Mouse (Mus musculus): Measurements from ENCODE around the gene Hs1bp3. TPM values are rescaled to one million over a fixed set of nuclear protein-coding genes. Genes with fewer than 3 reads are reported as not detected.

The Hs1bp3 gene
- polyA plus RNA-seq, 1 experiment from 2014 or later, result 11.5 TPM

DNA sequence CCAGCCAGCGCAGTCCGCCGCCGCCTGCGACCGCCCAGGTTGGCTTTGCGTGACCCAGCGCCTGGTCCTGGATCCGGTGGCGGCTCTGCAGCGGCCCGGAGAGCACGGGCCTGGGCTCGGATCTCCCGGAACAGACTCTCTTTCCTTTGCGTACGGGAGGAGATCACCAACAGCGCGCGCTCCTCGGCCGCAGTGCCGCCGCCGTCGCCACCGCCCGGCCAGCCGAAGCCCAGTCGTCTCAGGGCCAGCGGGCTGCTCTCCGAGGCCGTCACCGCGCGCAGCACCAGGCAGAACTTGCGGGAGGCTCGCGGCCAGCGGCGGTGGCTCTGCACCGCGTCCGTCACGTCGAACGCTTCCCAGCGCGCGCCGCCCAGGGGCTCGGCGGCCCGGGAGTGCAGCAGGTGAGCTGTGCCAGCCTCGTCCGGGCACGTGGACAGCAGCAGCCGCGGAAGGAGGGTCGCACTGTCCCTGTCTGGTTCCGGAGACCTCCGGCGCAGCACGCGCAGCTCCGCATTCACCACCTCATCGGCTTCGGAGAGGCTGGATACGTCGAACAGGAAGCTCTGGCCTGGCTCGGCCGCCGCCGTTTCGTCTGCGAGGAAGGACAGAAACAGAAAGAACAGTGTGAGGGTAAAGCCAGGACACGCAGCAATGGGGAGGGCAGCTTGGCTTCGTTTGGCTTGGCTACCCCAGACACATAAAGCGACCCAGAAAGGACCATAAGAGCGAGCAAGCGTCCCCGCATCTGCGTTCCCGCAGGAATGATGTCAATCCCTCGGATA lies 14.7 kb upstream of the Hs1bp3 start:
- no peak for ATAC-seq (ENCODE audit: insufficient read depth)
- H3K4me1 ChIP-seq (ENCODE audit: insufficient read depth), result no peaks in the 10 kb centered on the region; the same call in 1 of the 2 replicates
- H3K27me3 ChIP-seq (ENCODE audit: insufficient read depth, low read length), result peaks cover 79% of the 10 kb centered on the region
- WGBS, result 2% methylated on average over 84 of the region's 85 CpGs
- peak overlapping the region; percentile 41 for H3K4me3 ChIP-seq (ENCODE audit: low read depth, low read length)
- peak overlapping the region; percentile 64 for H3K4me2 ChIP-seq
- H3K27ac ChIP-seq (ENCODE audit: low read depth), result no peak overlapping the region
- no peaks in the 10 kb centered on the region for H3K36me3 ChIP-seq (ENCODE audit: insufficient read depth)
- H3K9ac ChIP-seq, result peak overlapping the region; percentile 34; the same call in 1 of the 2 replicates
- DNase-seq, result peak; percentile 31
- no peaks in the 10 kb centered on the region for H3K9me3 ChIP-seq (ENCODE audit: low read depth, low read length)
- no peak for TF ChIP-seq CTCF (IDR thresholded peaks at IDR 0.05; ENCODE audit: low read depth)

- no peak for TF ChIP-seq CTCF (IDR thresholded peaks at IDR 0.05; ENCODE audit: low read depth)
- Histone ChIP-seq H3K9me3 (ENCODE audit: low read depth, low read length) (no peaks in the 10 kb centered on the region), H3K4me2 (no peak overlapping the region), H3K27ac (ENCODE audit: low read depth) (no peak overlapping the region), H3K36me3 (ENCODE audit: insufficient read depth) (no peaks in the 10 kb centered on the region), H3K4me1 (ENCODE audit: insufficient read depth) (no peaks in the 10 kb centered on the region; the same call in 1 of the 2 replicates), H3K4me3 (ENCODE audit: low read depth, low read length) (peak overlapping the region; percentile 41; the same call in 1 of the 2 replicates), H3K27me3 (ENCODE audit: insufficient read depth, low read length) (peaks cover 86% of the 10 kb centered on the region), H3K9ac (no peak overlapping the region)
- WGBS, result 9% methylated on average over 34 of the region's 34 CpGs
- DNase-seq (peak; percentile 11), ATAC-seq (ENCODE audit: insufficient read depth) (no peak)
Measured at GRCm38 (mm10) chr12:8299143-8300110, 13.8 kb upstream of the Hs1bp3 start.

GRCm38 (mm10) chr12:8300111-8300480 lies 13.1 kb upstream of the Hs1bp3 start:
- no peaks in the 10 kb centered on the region for H3K36me3 ChIP-seq (ENCODE audit: insufficient read depth)
- no peak overlapping the region for H3K9ac ChIP-seq
- H3K4me1 ChIP-seq (ENCODE audit: insufficient read depth), result no peaks in the 10 kb centered on the region; the same call in 1 of the 2 replicates
- 42% methylated on average over 10 of the region's 10 CpGs for WGBS
- H3K27ac ChIP-seq (ENCODE audit: low read depth), result no peak overlapping the region
- no peak overlapping the region for H3K4me3 ChIP-seq (ENCODE audit: low read depth, low read length)
- H3K9me3 ChIP-seq (ENCODE audit: low read depth, low read length), result no peaks in the 10 kb centered on the region
- H3K4me2 ChIP-seq, result no peak overlapping the region
- peaks cover 91% of the 10 kb centered on the region for H3K27me3 ChIP-seq (ENCODE audit: insufficient read depth, low read length)
- peak; percentile 10 for DNase-seq
- no peak for TF ChIP-seq CTCF (IDR thresholded peaks at IDR 0.05; ENCODE audit: low read depth)
- ATAC-seq (ENCODE audit: insufficient read depth), result no peak

DNA sequence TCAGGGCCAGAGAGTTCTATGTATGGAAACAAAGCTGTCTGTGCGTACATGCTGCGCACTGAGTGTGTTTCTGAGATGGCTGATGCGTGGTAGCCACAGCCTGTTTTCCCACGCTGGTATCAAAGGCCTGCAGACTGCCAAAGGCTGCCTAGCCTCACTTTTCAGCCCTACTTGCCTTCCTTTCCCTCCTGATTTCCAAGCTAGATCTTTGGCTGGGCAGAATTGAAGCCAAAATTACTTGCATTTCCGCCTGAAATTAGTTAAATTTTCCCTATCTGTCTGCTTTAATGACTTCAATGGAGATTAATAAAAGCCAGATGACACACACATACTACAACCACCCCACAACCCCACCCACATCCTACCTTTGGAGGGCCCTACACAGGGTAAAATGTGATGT lies 12.7 kb upstream of the Hs1bp3 start:
- no peak overlapping the region for H3K4me3 ChIP-seq (ENCODE audit: low read depth, low read length)

GRCm38 (mm10) chr12:8301011-8301814 lies 12.0 kb upstream of the Hs1bp3 start:
- 5% methylated on average over 46 of the region's 46 CpGs for WGBS
- H3K27ac ChIP-seq (ENCODE audit: low read depth), result no peak overlapping the region
- DNase-seq, result peak; percentile 19
- no peak for ATAC-seq (ENCODE audit: insufficient read depth)
- H3K27me3 ChIP-seq (ENCODE audit: insufficient read depth, low read length), result peaks cover 89% of the 10 kb centered on the region
- peak overlapping the region; percentile 74 for H3K4me2 ChIP-seq
- TF ChIP-seq CTCF (IDR thresholded peaks at IDR 0.05; ENCODE audit: low read depth), result no peak
- H3K4me3 ChIP-seq (ENCODE audit: low read depth, low read length), result peak overlapping the region; percentile 44
- H3K4me1 ChIP-seq (ENCODE audit: insufficient read depth), result no peaks in the 10 kb centered on the region; the same call in 1 of the 2 replicates
- H3K9ac ChIP-seq, result no peak overlapping the region
- H3K36me3 ChIP-seq (ENCODE audit: insufficient read depth), result no peaks in the 10 kb centered on the region
- H3K9me3 ChIP-seq (ENCODE audit: low read depth, low read length), result no peaks in the 10 kb centered on the region

More for the DNA sequence above, 12.7 kb upstream of the Hs1bp3 start:
- DNase-seq (no peak), ATAC-seq (ENCODE audit: insufficient read depth) (no peak)
- no peak overlapping the region for H3K9ac ChIP-seq
- peaks cover 92% of the 10 kb centered on the region for H3K27me3 ChIP-seq (ENCODE audit: insufficient read depth, low read length)
- no peak for TF ChIP-seq CTCF (IDR thresholded peaks at IDR 0.05; ENCODE audit: low read depth)
- H3K4me2 ChIP-seq, result no peak overlapping the region
- no peaks in the 10 kb centered on the region for H3K9me3 ChIP-seq (ENCODE audit: low read depth, low read length)
- H3K27ac ChIP-seq (ENCODE audit: low read depth), result no peak overlapping the region
- H3K4me1 ChIP-seq (ENCODE audit: insufficient read depth), result no peaks in the 10 kb centered on the region; the same call in 1 of the 2 replicates
- no peaks in the 10 kb centered on the region for H3K36me3 ChIP-seq (ENCODE audit: insufficient read depth)
- 56% methylated on average over 5 of the region's 5 CpGs for WGBS

DNA sequence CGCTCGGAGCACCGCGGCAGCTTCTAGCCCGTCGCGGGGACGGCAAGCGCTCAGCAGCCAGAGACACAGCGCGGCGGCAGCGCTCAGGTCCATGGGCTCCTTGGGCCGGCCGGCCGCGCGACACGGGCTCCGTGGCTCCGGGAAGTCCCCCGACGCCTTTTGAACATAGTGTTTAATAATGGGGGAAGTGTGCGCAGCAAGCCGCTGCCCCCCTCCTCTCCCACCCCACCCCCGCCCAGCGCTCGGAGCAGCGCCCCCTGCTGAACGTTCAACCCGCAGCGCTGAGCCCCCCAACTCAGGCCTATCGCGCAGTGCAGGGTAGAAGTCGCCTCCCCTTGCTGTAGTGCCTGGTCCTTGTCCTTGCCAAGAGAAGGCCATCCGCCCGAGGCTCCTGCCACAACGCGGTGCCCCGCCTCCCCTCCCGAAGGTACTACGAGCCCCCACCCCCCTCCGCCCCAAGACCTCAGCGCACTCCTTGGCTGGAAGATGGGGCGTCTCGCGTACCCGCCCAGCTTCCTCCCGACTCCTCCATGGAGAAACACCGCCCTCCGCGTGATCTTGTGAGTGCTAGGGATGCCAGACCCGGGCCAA lies 11.3 kb upstream of the Hs1bp3 start, which contains the start of gene Gdf7:
Gene Gdf7 (minus strand): TSS at position 114 of the 591 bp plus-strand sequence.
- peak; percentile 54 for TF ChIP-seq CTCF (IDR thresholded peaks at IDR 0.05; ENCODE audit: low read depth)
- H3K36me3 ChIP-seq (ENCODE audit: insufficient read depth), result no peaks in the 10 kb centered on the region
- peaks cover 84% of the 10 kb centered on the region for H3K27me3 ChIP-seq (ENCODE audit: insufficient read depth, low read length)
- no peak within 1 kb of the TSS for H3K27ac ChIP-seq (ENCODE audit: low read depth)
- H3K4me1 ChIP-seq (ENCODE audit: insufficient read depth), result no peaks in the 10 kb centered on the region; the same call in 1 of the 2 replicates
- H3K4me3 ChIP-seq (ENCODE audit: low read depth, low read length), result peak within 1 kb of the TSS; percentile 44
- WGBS, result under 1% methylated on average over 50 of the region's 53 CpGs
- peak within 1 kb of the TSS; percentile 74 for H3K4me2 ChIP-seq
- ATAC-seq (ENCODE audit: insufficient read depth) (peak; percentile 51; the same call in 1 of the 2 replicates), DNase-seq (peak; percentile 36)
- no peaks in the 10 kb centered on the region for H3K9me3 ChIP-seq (ENCODE audit: low read depth, low read length)
- H3K9ac ChIP-seq, result no peak within 1 kb of the TSS

All from lung, embryonic 14.5 days (tissue).